Mouse (Mus musculus) MEL (cell line): ENCODE data around the gene Vipr1. TPM values are rescaled to one million over a fixed set of nuclear protein-coding genes. Genes with fewer than 3 reads are reported as not detected.

Experiments used
- DNase-seq: peaks from one replicate; pipeline ENCODE4 v3.0.0; 2011; ENCODE audit warnings: low read depth, low spot score
- H3K27ac ChIP-seq: 2 replicates; pipeline ENCODE4 v1.5.1; 2012; ENCODE audit warnings: low read depth, mild to moderate bottlenecking, control low read depth, low read length, moderate library complexity; ENCODE audit not compliant: control insufficient read depth
- H3K27me3 ChIP-seq, 2 experiments: fragments of 150-350 bp in 1 of 2; sonication (generic) in 1 of 2; 2 replicates each; pipeline ENCODE4 v1.6.1; 2012; ENCODE audit warnings: low read length in 2 of 2, mild to moderate bottlenecking in 2 of 2, improper control_type of control experiment in 1 of 2, moderate library complexity in 1 of 2; ENCODE audit not compliant: insufficient read depth in 2 of 2, control insufficient read depth in 1 of 2
- H3K36me3 ChIP-seq, 2 experiments: 2 replicates each; pipeline ENCODE4 v1.6.1; 2012 to 2014; ENCODE audit warnings: low read length in 2 of 2, improper control_type of control experiment in 1 of 2, inconsistent platforms in 1 of 2, mild to moderate bottlenecking in 1 of 2; ENCODE audit not compliant: insufficient read depth in 2 of 2, control insufficient read depth in 1 of 2
- H3K4me1 ChIP-seq, 2 experiments: fragments of 150-350 bp in 1 of 2; sonication (generic) in 1 of 2; 2 replicates each; pipeline ENCODE4 v1.6.1; 2012; ENCODE audit warnings: low read length in 2 of 2, improper control_type of control experiment in 1 of 2, mild to moderate bottlenecking in 1 of 2; ENCODE audit not compliant: insufficient read depth in 2 of 2, control insufficient read depth in 1 of 2
- H3K4me3 ChIP-seq, 2 experiments: fragments of 150-350 bp in 1 of 2; sonication (generic) in 1 of 2; 2 replicates each; pipeline ENCODE4 v1.5.1; 2012; ENCODE audit warnings: low read depth in 2 of 2, low read length in 2 of 2, mild to moderate bottlenecking in 2 of 2, moderate library complexity in 2 of 2, control low read depth in 1 of 2, improper control_type of control experiment in 1 of 2; ENCODE audit not compliant: control insufficient read depth in 1 of 2, insufficient read depth in 1 of 2
- H3K79me2 ChIP-seq: 2 replicates; pipeline ENCODE4 v1.6.1; 2012; ENCODE audit warnings: mild to moderate bottlenecking, low read length, moderate library complexity; ENCODE audit not compliant: control insufficient read depth, poor library complexity, insufficient read depth
- H3K9ac ChIP-seq: 2 replicates; pipeline ENCODE4 v1.6.1; 2012; ENCODE audit warnings: low read depth, mild to moderate bottlenecking, control low read depth, low read length, moderate library complexity; ENCODE audit not compliant: control insufficient read depth, poor library complexity, severe bottlenecking
- H3K9me3 ChIP-seq: fragments of 150-350 bp; sonication (generic); replicated peaks from 2 replicates; pipeline ENCODE4 v1.6.1; 2012; ENCODE audit warnings: mild to moderate bottlenecking, low read length, improper control_type of control experiment, moderate library complexity; ENCODE audit not compliant: insufficient read depth
- BHLHE40 ChIP-seq: IDR thresholded peaks from 2 replicates; pipeline ENCODE4 v1.6.1; 2012; ENCODE audit warnings: low read depth, mild to moderate bottlenecking, inconsistent platforms, low read length, improper control_type of control experiment, borderline replicate concordance
- CHD1 ChIP-seq: IDR thresholded peaks from 2 replicates; pipeline ENCODE4 v1.6.1; 2012; ENCODE audit warnings: low read depth, mild to moderate bottlenecking, inconsistent platforms, low read length, improper control_type of control experiment
- GABPA ChIP-seq: IDR thresholded peaks from 2 replicates; pipeline ENCODE4 v1.6.1; 2012; ENCODE audit warnings: low read depth, mild to moderate bottlenecking, inconsistent platforms, low read length, improper control_type of control experiment, moderate library complexity
- GATA1 ChIP-seq: IDR thresholded peaks from 2 replicates; pipeline ENCODE4 v1.6.1; 2011; ENCODE audit warnings: low read depth, low read length, improper control_type of control experiment
- HCFC1 ChIP-seq: IDR thresholded peaks from 2 replicates; pipeline ENCODE4 v1.6.1; 2012; ENCODE audit warnings: low read depth, mild to moderate bottlenecking, inconsistent platforms, low read length, improper control_type of control experiment, moderate library complexity
- JUND ChIP-seq: IDR thresholded peaks from 2 replicates; pipeline ENCODE4 v1.6.1; 2011; ENCODE audit warnings: low read depth, mild to moderate bottlenecking, improper control_type of control experiment, low read length
- MAX ChIP-seq: IDR thresholded peaks from 2 replicates; pipeline ENCODE4 v1.6.1; 2011; ENCODE audit warnings: low read length, improper control_type of control experiment
- MAZ ChIP-seq: IDR thresholded peaks from 2 replicates; pipeline ENCODE4 v1.6.1; 2012; ENCODE audit warnings: low read depth, mild to moderate bottlenecking, inconsistent platforms, low read length, improper control_type of control experiment
- MEF2A ChIP-seq: IDR thresholded peaks from 2 replicates; pipeline ENCODE4 v1.6.1; 2014; ENCODE audit warnings: low read depth, mild to moderate bottlenecking, inconsistent platforms, low read length, improper control_type of control experiment; ENCODE audit not compliant: poor library complexity, insufficient replicate concordance, severe bottlenecking; ENCODE audit errors: extremely low read depth
- MXI1 ChIP-seq: IDR thresholded peaks from 2 replicates; pipeline ENCODE4 v1.6.1; 2011; ENCODE audit warnings: mild to moderate bottlenecking, low read depth, low read length, improper control_type of control experiment
- MYB ChIP-seq: IDR thresholded peaks from 2 replicates; pipeline ENCODE4 v1.6.1; 2011; ENCODE audit warnings: mild to moderate bottlenecking, low read depth, low read length, improper control_type of control experiment
- NELFE ChIP-seq: IDR thresholded peaks from 2 replicates; pipeline ENCODE4 v1.6.1; 2011; ENCODE audit warnings: low read depth, low read length, improper control_type of control experiment
- POLR2A ChIP-seq, 2 experiments: IDR thresholded peaks; 2 replicates each; pipeline ENCODE4 v1.6.1; 2011 to 2012; ENCODE audit warnings: low read length in 2 of 2, mild to moderate bottlenecking in 2 of 2, control low read depth in 1 of 2, improper control_type of control experiment in 1 of 2, low read depth in 1 of 2, moderate library complexity in 1 of 2; ENCODE audit not compliant: control insufficient read depth in 1 of 2, insufficient read depth in 1 of 2, poor library complexity in 1 of 2
- POLR2AphosphoS2 ChIP-seq: IDR thresholded peaks from 2 replicates; pipeline ENCODE4 v1.6.1; 2011; ENCODE audit warnings: low read length, improper control_type of control experiment
- SMC3 ChIP-seq: IDR thresholded peaks from 2 replicates; pipeline ENCODE4 v1.6.1; 2011; ENCODE audit warnings: low read depth, low read length, improper control_type of control experiment
- TAL1 ChIP-seq: IDR thresholded peaks from 2 replicates; pipeline ENCODE4 v1.6.1; 2012; ENCODE audit warnings: mild to moderate bottlenecking, inconsistent platforms, low read length, moderate library complexity, mixed read lengths
- USF1 ChIP-seq: IDR thresholded peaks from 2 replicates; pipeline ENCODE4 v1.6.1; 2014; ENCODE audit warnings: low read depth, mild to moderate bottlenecking, inconsistent platforms, low read length, improper control_type of control experiment, moderate library complexity
- USF2 ChIP-seq, 2 experiments: IDR thresholded peaks; 2 replicates each; pipeline ENCODE4 v1.6.1; 2011 to 2012; ENCODE audit warnings: improper control_type of control experiment in 2 of 2, low read length in 2 of 2, borderline replicate concordance in 1 of 2, inconsistent platforms in 1 of 2, low read depth in 1 of 2, mild to moderate bottlenecking in 1 of 2; ENCODE audit not compliant: insufficient read depth in 1 of 2
- ZKSCAN1 ChIP-seq: IDR thresholded peaks from 2 replicates; pipeline ENCODE4 v1.6.1; 2012; ENCODE audit warnings: low read depth, mild to moderate bottlenecking, inconsistent platforms, low read length, improper control_type of control experiment, moderate library complexity
- ZMIZ1 ChIP-seq: IDR thresholded peaks from 2 replicates; pipeline ENCODE4 v1.6.1; 2012; ENCODE audit warnings: low read depth, mild to moderate bottlenecking, inconsistent platforms, low read length, improper control_type of control experiment, moderate library complexity
- ZNF384 ChIP-seq: IDR thresholded peaks from 2 replicates; pipeline ENCODE4 v1.6.1; 2012; ENCODE audit warnings: low read depth, mild to moderate bottlenecking, inconsistent platforms, low read length, improper control_type of control experiment
- polyA plus RNA-seq, 2 experiments: library from polyadenylated mRNA; stranded (reverse) in 1 of 2; unstranded in 1 of 2; fragments of >175 nt in 1 of 2; fragments of >200 nt in 1 of 2; gene quantifications; 2 replicates each; pipeline versions ENCODE4 v1.2.1 to v1.2.4; 2012; ENCODE audit warnings: low replicate concordance in 2 of 2, low read depth in 1 of 2; ENCODE audit not compliant: insufficient read length in 2 of 2, insufficient read depth in 1 of 2, missing spikeins in 1 of 2
- total RNA-seq: library from RNA; depleted of rRNA; stranded (reverse); fragments of 300-350 nt; gene quantifications from 2 replicates; pipeline ENCODE4 v1.2.3, GENCODE M21; 2012

Gene Vipr1
- total and polyA plus RNA-seq, 3 experiments: not detected

- Histone ChIP-seq H3K4me1 (no peaks in the 10 kb centered on the region), H3K27ac (no peak overlapping the region), H3K27me3 (no peaks in the 10 kb centered on the region), H3K4me3 (no peak overlapping the region), H3K9me3 (no peaks in the 10 kb centered on the region), H3K79me2 (no peaks in the 10 kb centered on the region), H3K36me3 (no peaks in the 10 kb centered on the region), H3K9ac (no peak overlapping the region)
- no peak for DNase-seq
- TF ChIP-seq MEF2A (no peak), CHD1 (no peak), MXI1 (no peak), GABPA (no peak), NELFE (no peak), SMC3 (no peak), BHLHE40 (no peak)
Observed at GRCm38 (mm10) chr9:121635835-121636576, 6.5 kb upstream of the Vipr1 start.

DNA sequence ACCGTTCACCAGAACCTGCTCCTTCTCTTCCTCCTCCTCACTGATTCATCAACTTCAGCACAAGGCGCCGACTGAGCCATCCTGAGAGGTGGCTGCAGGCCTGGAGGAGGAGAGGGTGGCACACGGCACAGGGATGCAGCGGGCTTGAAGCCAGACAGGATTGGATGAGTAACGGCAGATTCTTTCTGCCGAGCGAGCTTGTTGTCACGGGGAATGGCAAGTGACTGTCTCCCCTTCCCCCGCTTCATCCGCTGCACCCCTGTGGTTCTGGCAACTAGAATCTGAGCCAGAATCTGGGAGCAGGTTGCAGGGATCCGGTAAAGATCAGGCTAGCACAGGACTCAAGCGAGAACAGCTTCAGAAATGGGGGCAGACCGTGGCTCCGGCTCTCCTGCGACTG is 2.7 kb upstream of the Vipr1 start:
- H3K27ac ChIP-seq: no peak overlapping the region
- no peak overlapping the region for H3K4me3 ChIP-seq
- H3K36me3 ChIP-seq: no peaks in the 10 kb centered on the region
- no peaks in the 10 kb centered on the region for H3K4me1 ChIP-seq
- no peaks in the 10 kb centered on the region for H3K27me3 ChIP-seq
- no peaks in the 10 kb centered on the region for H3K9me3 ChIP-seq
- no peaks in the 10 kb centered on the region for H3K79me2 ChIP-seq
- TF ChIP-seq GATA1 (no peak), TAL1 (no peak), CHD1 (no peak), MAZ (no peak), USF2 (IDR thresholded peaks at IDR 0.05; ENCODE audit: borderline replicate concordance in 1 of 2, insufficient read depth in 1 of 2, low read depth in 1 of 2, low read length in 2 of 2) (no peak), BHLHE40 (no peak), MEF2A (no peak), POLR2AphosphoS2 (no peak), MXI1 (no peak), ZKSCAN1 (no peak), JUND (no peak), ZNF384 (no peak), ZMIZ1 (no peak), POLR2A (IDR thresholded peaks at IDR 0.05; ENCODE audit: control insufficient read depth in 1 of 2, insufficient read depth in 1 of 2, low read depth in 1 of 2, low read length in 2 of 2, poor library complexity in 1 of 2) (no peak), USF1 (no peak), MAX (no peak), MYB (no peak), HCFC1 (no peak)
- no peak overlapping the region for H3K9ac ChIP-seq
- DNase-seq: no peak
